Mouse (Mus musculus) urinary bladder, postnatal 36 days (tissue): ENCODE measurements at regions not wholly inside any gene's neighbourhood (a gene's known extent, or its start where the extent isn't known, plus 50 kb on each side); places are given as distances from the start of the nearest gene placed in this dataset.
"Not testable (repeated sequence)": the region's sequence is repeated elsewhere in the genome, so short reads cannot be mapped to it uniquely, and the experiment has no call there.

Experiments
- DNase-seq, 2 experiments: peaks; one replicate each; pipeline ENCODE4 v3.0.0; 2022; ENCODE audit warnings: low spot score in 2 of 2, mixed read lengths in 1 of 2

- DNase-seq, result no peak
Observed at GRCm38 (mm10) chr8:96174996-96175395, 286.6 kb upstream of the Got2 start.

DNA sequence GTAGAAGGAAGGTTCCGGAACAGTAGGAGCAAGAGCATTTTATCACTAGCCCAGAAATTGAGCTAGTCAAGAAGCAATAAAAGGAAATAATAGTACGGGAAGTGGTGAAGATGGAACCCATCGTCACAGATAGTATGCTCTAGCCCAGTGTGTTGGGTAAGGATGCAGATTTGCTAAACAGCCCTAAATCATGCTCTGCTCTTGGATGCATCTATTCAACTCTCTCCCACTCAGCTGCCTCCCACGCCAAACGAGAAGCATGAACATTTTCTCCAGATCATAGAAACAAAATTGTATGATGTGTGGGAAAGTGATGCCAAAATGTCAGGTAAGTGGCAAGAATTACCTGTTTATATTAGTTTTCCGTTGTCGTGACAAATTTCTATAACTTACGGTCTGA lies 276.6 kb upstream of the Got2 start:
- DNase-seq, result no peak

DNA sequence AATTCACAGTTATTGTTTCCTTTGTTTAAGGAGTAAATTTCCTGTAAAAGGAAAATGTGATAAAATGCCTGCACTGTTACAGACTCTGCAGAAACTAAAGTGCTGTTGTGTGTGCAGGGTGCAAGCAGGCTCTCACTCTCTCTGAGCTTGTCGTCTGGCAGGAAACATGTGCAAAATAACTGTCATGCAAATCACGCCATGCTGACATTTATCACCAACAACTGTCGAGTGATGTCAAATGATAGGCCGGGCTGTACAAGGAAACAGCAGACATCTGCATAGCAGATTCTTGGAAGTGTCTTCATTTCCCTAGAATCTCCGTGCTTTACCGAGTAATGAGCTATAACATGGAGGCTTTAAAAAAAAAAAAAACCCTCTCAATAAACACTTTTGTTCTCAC lies 271.6 kb upstream of the Got2 start:
- DNase-seq, result no peak

- peak; percentile 30 for DNase-seq
Observed at GRCm38 (mm10) chr8:96152496-96153250, 264.3 kb upstream of the Got2 start.

DNA sequence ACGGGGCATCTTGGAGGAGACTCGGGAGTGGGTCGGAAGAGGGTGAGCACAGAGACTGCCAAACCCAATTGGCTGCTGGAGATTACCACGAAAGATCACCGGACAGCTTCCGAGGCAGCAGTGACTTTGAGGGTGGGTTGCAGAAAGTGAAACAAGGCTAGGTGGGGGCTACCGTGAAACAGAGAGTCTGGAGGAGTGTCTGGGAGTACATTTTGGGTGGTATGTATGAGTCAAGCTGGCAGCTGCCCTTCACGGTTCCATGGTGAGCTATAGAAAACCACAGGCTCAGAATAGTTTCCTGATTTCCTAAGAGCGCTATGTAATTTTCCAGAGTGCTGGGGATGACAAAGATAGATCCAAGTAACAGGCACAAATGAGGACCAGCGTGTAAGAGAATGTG lies 263.7 kb upstream of the Got2 start:
- no peak for DNase-seq

- no peak for DNase-seq
Observed at GRCm38 (mm10) chr8:96151065-96151472, 262.7 kb upstream of the Got2 start.

DNA sequence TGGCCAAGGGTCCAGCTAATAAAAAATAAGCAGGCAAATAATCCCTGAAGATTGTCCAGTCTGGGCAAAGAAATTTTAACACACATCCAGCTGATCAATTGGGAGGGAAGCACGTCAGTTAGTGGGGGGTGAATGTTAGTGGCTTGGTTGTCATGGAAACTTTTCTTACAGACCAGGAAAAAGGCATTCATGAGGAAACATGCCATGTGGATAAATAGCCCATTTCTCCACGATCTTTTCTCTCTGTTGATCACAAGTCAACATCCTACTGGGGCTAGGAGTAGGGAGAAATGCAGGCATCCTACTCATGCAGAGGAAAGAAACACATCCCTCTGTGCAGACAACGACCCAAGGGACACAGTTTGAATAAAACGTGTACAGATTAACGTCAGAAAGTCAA lies 243.8 kb upstream of the Got2 start:
- DNase-seq, result no peak

- no peak for DNase-seq
Observed at GRCm38 (mm10) chr8:96128329-96128728, 240.0 kb upstream of the Got2 start.

- no peak for DNase-seq
Observed at GRCm38 (mm10) chr8:96100817-96101216, 212.5 kb upstream of the Got2 start.

- no peak for DNase-seq
Observed at GRCm38 (mm10) chr8:96092931-96093330, 204.6 kb upstream of the Got2 start.

DNA sequence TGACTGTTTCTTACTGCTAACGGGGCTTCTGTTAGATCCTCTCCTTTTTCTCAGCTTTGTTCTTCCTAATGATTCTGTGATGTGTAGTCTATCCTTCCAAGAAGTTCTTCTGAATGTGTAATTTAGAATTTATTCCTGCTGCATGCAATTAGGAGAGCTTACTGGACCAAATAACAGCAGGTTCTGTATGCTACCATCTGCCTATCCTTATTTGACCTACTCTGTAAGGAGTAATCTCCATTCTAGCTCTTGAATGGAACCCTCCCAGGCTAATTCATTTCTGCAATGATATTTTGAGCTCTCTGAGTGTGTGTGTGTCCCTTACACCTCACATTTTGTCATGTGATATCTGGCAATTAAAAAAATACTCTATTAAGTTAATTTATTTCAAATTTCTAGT lies 201.9 kb upstream of the Got2 start:
- DNase-seq, result no peak

GRCm38 (mm10) chr8:96068306-96068705 lies 180.0 kb upstream of the Got2 start:
- no peak for DNase-seq

DNA sequence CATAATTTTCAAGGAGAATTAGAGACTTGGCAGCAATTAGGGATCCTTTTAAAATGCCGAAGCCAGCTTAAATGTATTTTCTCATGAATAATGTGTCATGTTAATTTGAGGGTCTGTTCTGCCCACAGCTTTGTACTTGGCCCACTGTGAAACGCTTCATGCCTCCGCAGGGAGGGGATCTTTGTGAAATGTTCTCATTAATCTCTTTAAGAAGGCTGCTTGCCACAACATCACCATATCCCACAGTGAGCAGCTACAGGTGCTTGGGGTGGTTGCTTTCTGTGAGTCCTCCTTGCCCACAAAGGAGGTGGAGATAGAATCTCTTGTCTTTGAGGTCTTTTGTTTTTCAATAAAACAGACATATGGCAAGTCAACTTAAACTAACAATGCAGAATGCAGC lies 159.3 kb upstream of the Got2 start:
- DNase-seq, result no peak

GRCm38 (mm10) chr8:96042335-96042734 lies 154.0 kb upstream of the Got2 start:
- no peak for DNase-seq

DNA sequence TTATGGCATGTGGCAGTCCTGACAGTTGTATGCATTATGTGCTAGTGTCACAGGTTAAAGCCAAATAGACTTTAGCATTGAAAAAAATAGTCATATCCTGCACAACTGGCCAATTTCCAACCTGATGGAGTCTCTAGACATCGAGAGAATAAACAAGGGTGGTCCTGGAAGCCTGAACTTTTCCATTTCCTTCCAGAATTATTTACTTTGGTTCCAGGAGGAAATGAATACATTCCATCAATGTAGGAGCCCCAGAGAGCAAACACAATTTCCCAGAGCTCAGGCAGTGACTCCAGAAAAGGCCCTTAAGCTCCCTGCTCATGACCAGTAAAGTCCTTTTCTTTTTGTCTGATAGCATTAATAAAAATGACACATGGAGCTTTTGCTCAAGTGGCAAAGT lies 151.9 kb upstream of the Got2 start:
- DNase-seq, result no peak

GRCm38 (mm10) chr8:96018742-96019141 lies 130.4 kb upstream of the Got2 start:
- not testable (repeated sequence) for DNase-seq

DNA sequence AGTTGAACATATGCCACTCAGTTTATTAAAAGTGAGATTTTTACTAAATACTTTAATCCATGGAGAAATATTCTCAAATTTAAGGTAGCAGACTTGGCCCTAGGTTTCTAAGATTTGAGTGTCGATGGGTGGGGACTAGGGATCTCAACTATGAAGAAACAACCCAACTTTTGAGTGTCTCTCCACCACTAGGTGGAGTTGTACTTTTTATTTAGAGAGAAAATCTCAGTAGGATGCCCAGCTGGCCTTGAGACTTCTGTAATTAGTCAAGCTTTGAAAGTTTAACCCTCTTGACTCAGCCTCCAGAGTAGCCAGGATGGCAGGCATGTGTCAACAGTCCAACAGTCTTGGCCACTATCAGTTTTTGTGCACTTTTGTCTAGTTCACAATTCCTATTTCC lies 123.7 kb upstream of the Got2 start:
- DNase-seq, result no peak

- DNase-seq, result no peak
Observed at GRCm38 (mm10) chr8:95991826-95992463, 103.6 kb upstream of the Got2 start.

DNA sequence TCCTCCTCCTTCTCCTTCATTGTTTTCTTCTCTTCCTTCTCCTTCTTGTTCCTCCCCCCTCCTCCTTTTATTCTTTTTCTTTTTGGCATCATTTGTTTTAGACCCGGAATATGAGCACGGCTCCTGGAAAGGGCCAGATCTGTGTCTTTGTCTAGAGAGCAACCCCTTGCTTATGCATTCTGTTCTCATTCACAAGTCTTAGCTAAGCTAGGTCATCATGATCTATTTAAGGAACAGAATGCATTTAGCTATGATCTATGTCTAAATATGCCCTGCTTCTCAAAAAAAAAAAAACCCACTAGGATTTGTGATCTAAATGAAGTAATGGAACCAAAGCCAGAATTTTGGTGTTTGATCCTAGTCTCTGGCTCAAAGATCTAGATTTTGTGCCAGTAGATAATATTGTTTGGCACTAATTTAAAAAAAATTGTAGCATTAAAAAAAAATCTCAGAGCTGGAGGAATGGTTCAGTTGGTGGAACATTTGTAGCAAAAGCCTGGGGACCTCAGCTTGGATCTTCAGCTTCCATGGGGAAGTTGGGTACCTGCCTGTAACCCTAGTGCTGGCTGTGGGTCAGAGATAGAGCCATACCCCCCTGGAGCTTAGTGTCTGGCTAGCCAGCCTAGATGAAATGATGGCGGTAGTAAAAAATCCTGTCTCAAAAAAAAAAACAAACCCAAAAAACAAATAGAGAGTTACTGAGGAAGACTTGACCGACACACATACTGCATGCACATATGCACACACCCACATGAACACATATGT lies 100.5 kb upstream of the Got2 start:
- DNase-seq, result no peak

DNA sequence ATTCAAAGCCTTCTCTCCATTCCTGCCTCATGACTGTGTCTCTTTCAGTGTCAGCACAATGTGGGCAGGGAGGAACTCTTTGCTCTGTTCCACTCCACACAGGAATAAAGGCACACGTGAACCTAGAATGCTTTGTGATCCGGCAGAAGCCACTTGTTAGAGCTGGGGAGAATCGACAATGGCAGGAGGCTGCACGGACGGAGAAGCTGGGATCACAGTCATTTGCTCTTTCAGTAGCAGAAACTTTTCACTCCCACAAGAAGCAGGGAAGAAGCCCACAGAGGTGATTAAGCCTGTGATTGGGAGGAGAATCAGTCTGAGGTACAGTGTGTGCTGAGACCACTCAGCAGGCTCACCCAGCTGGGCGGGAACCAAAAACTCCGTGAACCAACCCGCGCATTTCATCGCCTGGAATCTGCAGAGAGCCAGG lies 98.7 kb upstream of the Got2 start:
- DNase-seq, result no peak

DNA sequence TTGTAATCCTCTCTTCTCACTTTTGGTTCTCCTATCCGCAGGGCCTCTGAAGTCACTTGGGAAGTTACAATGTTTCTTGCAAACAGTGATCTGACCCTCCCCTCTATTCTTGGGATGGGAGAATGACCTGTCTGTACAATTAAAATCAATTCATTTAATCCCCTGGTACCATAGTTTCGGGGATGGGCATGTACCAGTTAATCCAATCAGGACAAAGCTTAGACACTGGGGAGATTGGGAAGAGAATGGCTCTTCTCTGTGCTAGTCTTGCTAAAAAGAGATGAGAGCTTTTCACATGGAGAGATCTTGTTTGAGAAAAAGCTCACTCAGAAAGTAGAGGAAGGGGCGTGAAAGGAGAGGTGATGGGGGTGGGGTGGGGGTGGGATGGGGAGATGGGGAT lies 98.1 kb upstream of the Got2 start:
- DNase-seq, result no peak

GRCm38 (mm10) chr8:95983690-95984089 lies 95.3 kb upstream of the Got2 start:
- DNase-seq, result no peak

DNA sequence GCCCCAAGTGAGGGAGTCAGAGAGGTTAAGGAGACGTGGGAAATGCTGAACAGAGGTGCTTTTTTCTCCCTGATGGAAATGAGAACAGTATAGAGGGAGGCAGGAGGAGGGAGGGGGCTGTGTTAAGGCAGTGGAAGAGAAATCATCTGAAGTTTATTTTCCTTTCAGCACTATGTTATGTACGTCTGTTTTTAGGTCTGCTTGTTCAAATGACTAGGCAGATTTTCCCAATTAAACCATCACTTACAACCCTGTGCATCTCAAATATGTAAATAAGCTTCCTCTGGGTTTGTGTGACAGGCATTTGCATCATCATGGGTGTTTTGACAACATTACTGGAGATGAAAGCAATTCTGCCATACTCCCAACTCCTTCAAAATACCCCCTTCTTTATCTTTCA lies 92.1 kb upstream of the Got2 start:
- DNase-seq, result no peak
